Mouse (Mus musculus) brain, embryonic 14.5 days (tissue): Measurements from ENCODE around the gene Dysf.

Experiments used
- CTCF ChIP-seq: fragments of 200-500 bp; IDR thresholded peaks from 2 replicates; pipeline ENCODE4 v1.5.1; 2012; ENCODE audit warnings: inconsistent platforms, mild to moderate bottlenecking, moderate library complexity, borderline replicate concordance; ENCODE audit not compliant: insufficient read depth, insufficient read length; ENCODE audit errors: extremely low read depth
- POLR2A ChIP-seq: fragments of 200-500 bp; IDR thresholded peaks from 2 replicates; pipeline ENCODE4 v1.6.1; 2012; ENCODE audit warnings: mild to moderate bottlenecking, inconsistent platforms, borderline replicate concordance; ENCODE audit not compliant: poor library complexity, insufficient read depth, insufficient read length, severe bottlenecking; ENCODE audit errors: extremely low read depth

GRCm38 (mm10) chr6:84068236-84068635 is 59.8 kb downstream of the Dysf start:
- TF ChIP-seq CTCF (no peak), POLR2A (no peak)
